Mouse (Mus musculus): ENCODE measurements at regions not wholly inside any gene's neighbourhood (a gene's known extent, or its start where the extent isn't known, plus 50 kb on each side); places are given as distances from the start of the nearest gene placed in this dataset.

DNA sequence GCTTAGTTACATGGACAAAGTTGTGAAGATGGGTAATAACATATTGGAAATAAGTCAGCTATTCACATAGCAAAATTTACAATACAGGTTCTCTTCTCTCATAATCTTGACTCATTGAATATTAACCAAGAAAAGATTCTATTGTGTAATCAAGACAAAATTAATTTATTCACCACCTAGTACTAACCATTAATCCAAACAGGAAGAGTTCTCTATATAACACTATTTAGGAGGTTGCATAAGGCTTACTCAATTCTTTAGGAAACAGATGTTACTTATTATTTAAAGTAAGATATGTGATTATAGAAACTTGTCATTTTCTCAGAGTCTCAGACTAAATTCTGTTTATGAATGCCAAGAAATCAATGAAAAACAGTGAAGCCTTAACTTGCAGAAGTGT is 600.4 kb upstream of the Tusc1 start:
- Histone ChIP-seq H3K4me1 (ENCODE audit: insufficient read depth, low read depth, low read length) (no peaks in the 10 kb centered on the region), H3K4me3 (ENCODE audit: low read depth, low read length) (no peak overlapping the region), H3K9me3 (replicated peaks) (no peaks in the 10 kb centered on the region), H3K27me3 (ENCODE audit: insufficient read depth, low read length) (no peaks in the 10 kb centered on the region), H3K36me3 (replicated peaks) (no peaks in the 10 kb centered on the region)
- TF ChIP-seq CTCF (IDR thresholded peaks at IDR 0.05; ENCODE audit: low read depth, low read length) (no peak), GATA2 (IDR thresholded peaks at IDR 0.05; ENCODE audit: borderline replicate concordance, low read depth, low read length) (no peak), POLR2AphosphoS5 (IDR thresholded peaks at IDR 0.05; ENCODE audit: insufficient replicate concordance, low read depth, low read length) (no peak), TAL1 (conservative IDR thresholded peaks at IDR 0.05; ENCODE audit: low read depth, low read length) (no peak), GATA1 (IDR thresholded peaks at IDR 0.05; ENCODE audit: borderline replicate concordance, low read length) (no peak)
- no peak for DNase-seq (ENCODE audit: low spot score)
- no peak for ATAC-seq (ENCODE audit: extremely low read depth, insufficient number of reproducible peaks, low FRiP score, poor library complexity, severe bottlenecking)

DNA sequence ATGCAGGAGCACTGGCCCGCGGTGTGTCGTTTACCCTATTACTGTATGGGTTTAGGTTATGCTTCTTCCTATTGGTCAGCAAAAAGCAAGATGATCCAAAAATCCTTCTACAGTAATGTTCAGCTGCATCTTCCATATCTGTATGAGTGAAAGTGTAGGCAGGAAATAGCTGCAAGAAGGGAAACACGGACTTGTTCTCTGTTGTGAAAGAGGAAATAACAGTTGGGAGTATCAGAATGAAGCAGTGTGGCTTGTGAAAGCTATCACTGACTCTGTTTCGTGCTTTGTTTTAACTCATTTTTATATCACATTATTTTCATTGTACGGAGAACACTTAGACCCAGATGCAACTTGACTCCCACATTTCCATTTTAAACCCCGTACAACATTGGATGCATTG is 591.8 kb upstream of the Tusc1 start:
- peaks cover 2% of the 10 kb centered on the region; the same call in 1 of the 2 replicates for H3K27me3 ChIP-seq (ENCODE audit: insufficient read depth, low read length)
- no peaks in the 10 kb centered on the region for H3K4me1 ChIP-seq (ENCODE audit: insufficient read depth, low read depth, low read length)
- no peak for ATAC-seq (ENCODE audit: extremely low read depth, insufficient number of reproducible peaks, low FRiP score, poor library complexity, severe bottlenecking)
- H3K36me3 ChIP-seq (replicated peaks), result no peaks in the 10 kb centered on the region
- DNase-seq (ENCODE audit: low spot score), result no peak
- no peak for TF ChIP-seq GATA2 (IDR thresholded peaks at IDR 0.05; ENCODE audit: borderline replicate concordance, low read depth, low read length)
- no peak for TF ChIP-seq CTCF (IDR thresholded peaks at IDR 0.05; ENCODE audit: low read depth, low read length)
- TF ChIP-seq POLR2AphosphoS5 (IDR thresholded peaks at IDR 0.05; ENCODE audit: insufficient replicate concordance, low read depth, low read length), result no peak
- TF ChIP-seq GATA1 (IDR thresholded peaks at IDR 0.05; ENCODE audit: borderline replicate concordance, low read length), result no peak
- no peak for TF ChIP-seq TAL1 (conservative IDR thresholded peaks at IDR 0.05; ENCODE audit: low read depth, low read length)
- no peaks in the 10 kb centered on the region for H3K9me3 ChIP-seq (replicated peaks)
- H3K4me3 ChIP-seq (ENCODE audit: low read depth, low read length), result no peak overlapping the region

DNA sequence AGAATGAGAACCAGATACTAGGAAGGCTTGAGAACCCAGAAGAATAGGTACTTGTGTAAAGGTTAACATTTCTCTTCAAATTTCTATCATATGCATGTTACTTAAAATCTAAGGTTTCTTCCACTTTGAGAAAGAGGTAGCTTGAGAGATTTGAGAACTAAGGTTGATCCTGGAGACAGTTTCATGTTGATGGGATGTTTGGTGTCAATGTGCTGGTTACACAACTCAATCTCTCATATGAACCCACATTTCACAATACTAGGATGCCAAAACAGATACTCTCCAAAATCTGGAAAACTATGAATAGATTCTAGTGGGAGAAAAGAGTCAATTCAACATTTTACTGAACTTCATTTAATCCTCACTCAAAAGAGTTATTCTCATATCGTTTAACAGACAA is 589.1 kb upstream of the Tusc1 start:
- TF ChIP-seq GATA1 (IDR thresholded peaks at IDR 0.05; ENCODE audit: borderline replicate concordance, low read length) (no peak), GATA2 (IDR thresholded peaks at IDR 0.05; ENCODE audit: borderline replicate concordance, low read depth, low read length) (no peak), POLR2AphosphoS5 (IDR thresholded peaks at IDR 0.05; ENCODE audit: insufficient replicate concordance, low read depth, low read length) (no peak), CTCF (IDR thresholded peaks at IDR 0.05; ENCODE audit: low read depth, low read length) (no peak), TAL1 (conservative IDR thresholded peaks at IDR 0.05; ENCODE audit: low read depth, low read length) (no peak)
- DNase-seq (ENCODE audit: low spot score) (no peak), ATAC-seq (ENCODE audit: extremely low read depth, insufficient number of reproducible peaks, low FRiP score, poor library complexity, severe bottlenecking) (no peak)
- no peak overlapping the region for H3K4me3 ChIP-seq (ENCODE audit: low read depth, low read length)
- H3K9me3 ChIP-seq (replicated peaks), result no peaks in the 10 kb centered on the region
- H3K4me1 ChIP-seq (ENCODE audit: insufficient read depth, low read depth, low read length), result no peaks in the 10 kb centered on the region
- peaks cover 2% of the 10 kb centered on the region; the same call in 1 of the 2 replicates for H3K27me3 ChIP-seq (ENCODE audit: insufficient read depth, low read length)
- H3K36me3 ChIP-seq (replicated peaks), result no peaks in the 10 kb centered on the region

DNA sequence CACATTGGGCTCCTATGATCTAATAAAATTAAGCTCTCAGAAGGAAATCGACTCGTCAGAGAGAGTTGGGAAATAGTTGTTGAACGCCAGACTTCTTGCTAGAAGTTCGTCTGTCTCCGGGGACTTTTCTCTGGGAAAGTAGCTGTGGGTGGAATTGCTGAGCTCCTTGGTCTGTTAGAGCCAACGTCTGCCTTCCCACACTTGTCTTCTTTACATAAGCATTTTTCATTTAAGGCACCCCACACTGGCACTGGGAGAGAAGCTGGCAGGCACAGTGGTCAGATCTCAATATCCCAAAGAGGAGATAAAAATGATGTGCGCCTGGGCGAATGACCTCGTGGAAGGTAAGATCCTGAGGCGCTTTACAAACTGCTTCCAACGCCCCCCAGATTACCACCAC is 551.3 kb upstream of the Tusc1 start:
- H3K36me3 ChIP-seq (replicated peaks), result no peaks in the 10 kb centered on the region
- H3K9me3 ChIP-seq (replicated peaks), result no peaks in the 10 kb centered on the region
- TF ChIP-seq TAL1 (conservative IDR thresholded peaks at IDR 0.05; ENCODE audit: low read depth, low read length) (no peak), GATA1 (IDR thresholded peaks at IDR 0.05; ENCODE audit: borderline replicate concordance, low read length) (no peak), POLR2AphosphoS5 (IDR thresholded peaks at IDR 0.05; ENCODE audit: insufficient replicate concordance, low read depth, low read length) (no peak), GATA2 (IDR thresholded peaks at IDR 0.05; ENCODE audit: borderline replicate concordance, low read depth, low read length) (no peak)
- no peak overlapping the region for H3K4me3 ChIP-seq (ENCODE audit: low read depth, low read length)
- H3K27me3 ChIP-seq (ENCODE audit: insufficient read depth, low read length), result peaks cover 2% of the 10 kb centered on the region
- no peak for DNase-seq (ENCODE audit: low spot score)
- ATAC-seq (ENCODE audit: extremely low read depth, insufficient number of reproducible peaks, low FRiP score, poor library complexity, severe bottlenecking), result no peak
- H3K4me1 ChIP-seq (ENCODE audit: insufficient read depth, low read depth, low read length), result no peaks in the 10 kb centered on the region

DNA sequence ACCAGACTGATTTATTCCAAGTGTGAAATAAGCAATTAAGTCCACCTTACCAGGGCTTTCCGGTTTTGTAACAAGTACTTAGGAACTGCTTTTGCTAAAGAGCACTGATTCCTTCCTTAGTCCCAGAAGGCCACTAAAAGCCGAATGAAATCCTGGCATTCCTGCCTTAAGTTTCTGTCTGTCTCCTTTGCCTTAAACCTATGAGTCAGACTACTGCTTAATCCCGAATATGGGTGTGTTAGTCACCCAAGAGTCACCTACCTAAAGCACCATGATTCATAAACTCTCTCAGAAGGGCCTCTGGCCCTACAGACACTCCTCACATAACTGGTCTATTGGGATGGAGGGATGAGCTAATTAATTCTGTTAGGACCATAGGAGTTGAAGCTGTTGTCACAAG is 546.0 kb upstream of the Tusc1 start:
- Histone ChIP-seq H3K36me3 (replicated peaks) (no peaks in the 10 kb centered on the region), H3K4me1 (ENCODE audit: insufficient read depth, low read depth, low read length) (0 out of 2 replicates have a peak, but pooled peaks cover 4% of the 10 kb centered on the region), H3K4me3 (ENCODE audit: low read depth, low read length) (no peak overlapping the region), H3K9me3 (replicated peaks) (no peaks in the 10 kb centered on the region), H3K27me3 (ENCODE audit: insufficient read depth, low read length) (peaks cover 2% of the 10 kb centered on the region)
- no peak for TF ChIP-seq GATA2 (IDR thresholded peaks at IDR 0.05; ENCODE audit: borderline replicate concordance, low read depth, low read length)
- no peak for TF ChIP-seq TAL1 (conservative IDR thresholded peaks at IDR 0.05; ENCODE audit: low read depth, low read length)
- TF ChIP-seq CTCF (IDR thresholded peaks at IDR 0.05; ENCODE audit: low read depth, low read length), result no peak
- no peak for TF ChIP-seq POLR2AphosphoS5 (IDR thresholded peaks at IDR 0.05; ENCODE audit: insufficient replicate concordance, low read depth, low read length)
- TF ChIP-seq GATA1 (IDR thresholded peaks at IDR 0.05; ENCODE audit: borderline replicate concordance, low read length), result no peak
- ATAC-seq (ENCODE audit: extremely low read depth, insufficient number of reproducible peaks, low FRiP score, poor library complexity, severe bottlenecking) (no peak), DNase-seq (ENCODE audit: low spot score) (no peak)

DNA sequence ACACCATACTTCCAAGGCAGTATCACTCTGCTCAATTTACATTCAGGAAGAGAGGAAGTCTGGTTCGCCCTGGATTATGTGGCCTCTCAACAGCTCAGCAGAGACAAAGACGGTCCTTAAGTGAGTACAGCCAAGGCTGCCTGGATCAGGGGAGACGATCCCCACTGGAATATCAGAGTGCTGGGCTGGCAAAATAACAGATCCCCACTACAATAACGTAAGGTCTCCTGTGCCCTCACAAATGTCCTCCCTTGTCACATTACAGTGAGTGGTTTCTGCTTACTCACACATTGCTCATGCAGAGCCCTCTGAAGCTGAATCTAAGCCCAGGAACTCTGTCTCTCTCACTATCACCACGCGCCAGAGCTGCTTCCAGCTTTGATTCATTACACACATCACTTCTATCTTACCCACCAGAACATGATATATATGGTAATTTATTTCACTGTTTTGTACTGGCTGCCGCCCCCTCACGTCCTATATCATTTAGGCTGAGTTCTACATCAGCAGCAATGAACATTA is 544.1 kb upstream of the Tusc1 start:
- DNase-seq (ENCODE audit: low spot score), result no peak
- 0 out of 2 replicates have a peak, but pooled peaks have one; percentile 19 for ATAC-seq (ENCODE audit: extremely low read depth, insufficient number of reproducible peaks, low FRiP score, poor library complexity, severe bottlenecking)
- H3K4me3 ChIP-seq (ENCODE audit: low read depth, low read length), result no peak overlapping the region
- H3K36me3 ChIP-seq (replicated peaks), result no peaks in the 10 kb centered on the region
- H3K27me3 ChIP-seq (ENCODE audit: insufficient read depth, low read length), result no peaks in the 10 kb centered on the region
- H3K4me1 ChIP-seq (ENCODE audit: insufficient read depth, low read depth, low read length), result 0 out of 2 replicates have a peak, but pooled peaks cover 4% of the 10 kb centered on the region
- H3K9me3 ChIP-seq (replicated peaks), result no peaks in the 10 kb centered on the region
- TF ChIP-seq GATA2 (IDR thresholded peaks at IDR 0.05; ENCODE audit: borderline replicate concordance, low read depth, low read length), result no peak
- TF ChIP-seq TAL1 (conservative IDR thresholded peaks at IDR 0.05; ENCODE audit: low read depth, low read length), result no peak
- TF ChIP-seq CTCF (IDR thresholded peaks at IDR 0.05; ENCODE audit: low read depth, low read length), result no peak
- no peak for TF ChIP-seq GATA1 (IDR thresholded peaks at IDR 0.05; ENCODE audit: borderline replicate concordance, low read length)
- no peak for TF ChIP-seq POLR2AphosphoS5 (IDR thresholded peaks at IDR 0.05; ENCODE audit: insufficient replicate concordance, low read depth, low read length)
